Mouse (Mus musculus) stomach, embryonic 14.5 days (tissue): Measurements from ENCODE around the gene Itga1. TPM values are rescaled to one million over a fixed set of nuclear protein-coding genes. Genes with fewer than 3 reads are reported as not detected.

ENCODE experiments used
- ATAC-seq: fragments of 200-750 bp; cut with Nextera tagmentation; 2 replicates; pipeline ENCODE4 v1.8.0; 2017; ENCODE audit warnings: low read depth, moderate TSS enrichment; ENCODE audit not compliant: insufficient number of reproducible peaks, insufficient read depth, low FRiP score
- H3K27ac ChIP-seq: fragments of 300-500 bp; sonication (generic); 2 replicates; pipeline ENCODE4 v1.5.1; 2014; ENCODE audit warnings: mild to moderate bottlenecking, low read length, moderate library complexity, mixed read lengths
- H3K27me3 ChIP-seq: fragments of 300-500 bp; sonication (generic); 2 replicates; pipeline ENCODE4 v1.6.1; 2014; ENCODE audit warnings: low read length, control low read depth, mixed read lengths; ENCODE audit not compliant: control insufficient read depth, insufficient read depth
- H3K36me3 ChIP-seq: fragments of 300-500 bp; sonication (generic); 2 replicates; pipeline ENCODE4 v1.6.1; 2014; ENCODE audit warnings: mild to moderate bottlenecking, control low read depth, low read length, moderate library complexity, mixed read lengths; ENCODE audit not compliant: control insufficient read depth, insufficient read depth
- H3K4me1 ChIP-seq: fragments of 300-500 bp; sonication (generic); 2 replicates; pipeline ENCODE4 v1.6.1; 2014; ENCODE audit warnings: low read length, control low read depth, mixed read lengths; ENCODE audit not compliant: control insufficient read depth, insufficient read depth
- H3K4me2 ChIP-seq: fragments of 300-500 bp; sonication (generic); replicated peaks from 2 replicates; pipeline ENCODE4 v1.6.1; 2014; ENCODE audit warnings: low read depth, low read length, control low read depth
- H3K4me3 ChIP-seq: fragments of 300-500 bp; sonication (generic); 2 replicates; pipeline ENCODE4 v1.5.1; 2014; ENCODE audit warnings: low read depth, low read length, control low read depth
- H3K9ac ChIP-seq: fragments of 300-500 bp; sonication (generic); replicated peaks from 2 replicates; pipeline ENCODE4 v1.6.1; 2014; ENCODE audit warnings: low read depth, mild to moderate bottlenecking, control low read depth, low read length, moderate library complexity, mixed read lengths
- H3K9me3 ChIP-seq: fragments of 300-500 bp; sonication (generic); 2 replicates; pipeline ENCODE4 v1.6.1; 2016; ENCODE audit warnings: low read depth, low read length, control low read depth; ENCODE audit not compliant: control insufficient read depth
- WGBS: fragments of 180-500 bp; shearing (Covaris S2); extraction: QIAGEN DNeasy Blood & Tissue Kit; methylation state at CpG from one replicate; pipeline ENCODE4 v1.1.7; 2014; 5-methylcytosine and 5-hydroxymethylcytosine counted together
- polyA plus RNA-seq: library from polyadenylated mRNA; unstranded; fragments of >200 nt; fragmentation: Nextera tagmentation; extraction: Ambion mirVana; gene quantifications from 2 replicates; pipeline ENCODE4 v1.2.1, GENCODE M21; 2014

Itga1 gene
- polyA plus RNA-seq, 1 experiment from 2014 or later: 40.9 TPM

GRCm38 (mm10) chr13:115107436-115107835, 5.7 kb upstream of the Itga1 start:
- Histone ChIP-seq H3K9ac (no peak overlapping the region), H3K4me1 (no peaks in the 10 kb centered on the region), H3K9me3 (no peaks in the 10 kb centered on the region), H3K4me2 (no peak overlapping the region), H3K27ac (no peak overlapping the region), H3K27me3 (no peaks in the 10 kb centered on the region), H3K4me3 (no peak overlapping the region), H3K36me3 (no peaks in the 10 kb centered on the region)
- 86% methylated on average over 8 of the region's 8 CpGs for WGBS
- ATAC-seq: no peak

DNA sequence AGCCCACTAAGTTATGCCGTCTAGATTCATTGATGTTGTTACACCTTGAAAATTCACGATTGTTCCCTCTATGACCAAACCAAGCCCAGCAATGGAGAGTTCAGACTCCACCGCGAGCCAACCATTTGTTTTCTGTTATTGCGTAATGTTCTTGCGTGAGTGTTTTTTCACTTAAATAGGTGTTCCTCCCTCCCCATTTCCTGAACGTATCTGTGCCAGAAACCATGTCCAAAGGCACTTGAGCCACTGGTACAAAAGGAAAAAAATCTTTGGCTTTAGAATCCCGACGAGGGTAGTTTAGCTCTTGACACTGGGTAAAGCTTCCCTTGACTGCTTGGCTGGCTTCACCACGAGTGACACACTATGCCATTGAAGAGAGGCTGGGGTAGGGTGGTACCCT, 4.4 kb upstream of the Itga1 start:
- Histone ChIP-seq H3K4me2 (no peak overlapping the region), H3K27me3 (no peaks in the 10 kb centered on the region), H3K9ac (no peak overlapping the region), H3K36me3 (no peaks in the 10 kb centered on the region), H3K4me3 (no peak overlapping the region), H3K4me1 (no peaks in the 10 kb centered on the region), H3K27ac (no peak overlapping the region), H3K9me3 (no peaks in the 10 kb centered on the region)
- WGBS: 87% methylated on average over 10 of the region's 10 CpGs
- no peak for ATAC-seq

- no peaks in the 10 kb centered on the region for H3K27me3 ChIP-seq
- no peak for ATAC-seq
- no peak overlapping the region for H3K27ac ChIP-seq
- WGBS: 89% methylated on average over 2 of the region's 2 CpGs
- H3K36me3 ChIP-seq: no peaks in the 10 kb centered on the region
- H3K4me1 ChIP-seq: no peaks in the 10 kb centered on the region
- H3K4me2 ChIP-seq: no peak overlapping the region; the same call in 1 of the 2 replicates
- no peak overlapping the region for H3K9ac ChIP-seq
- no peak overlapping the region for H3K4me3 ChIP-seq
- H3K9me3 ChIP-seq: no peaks in the 10 kb centered on the region
Measured at GRCm38 (mm10) chr13:115102754-115103153, 990 bp upstream of the Itga1 start.

DNA sequence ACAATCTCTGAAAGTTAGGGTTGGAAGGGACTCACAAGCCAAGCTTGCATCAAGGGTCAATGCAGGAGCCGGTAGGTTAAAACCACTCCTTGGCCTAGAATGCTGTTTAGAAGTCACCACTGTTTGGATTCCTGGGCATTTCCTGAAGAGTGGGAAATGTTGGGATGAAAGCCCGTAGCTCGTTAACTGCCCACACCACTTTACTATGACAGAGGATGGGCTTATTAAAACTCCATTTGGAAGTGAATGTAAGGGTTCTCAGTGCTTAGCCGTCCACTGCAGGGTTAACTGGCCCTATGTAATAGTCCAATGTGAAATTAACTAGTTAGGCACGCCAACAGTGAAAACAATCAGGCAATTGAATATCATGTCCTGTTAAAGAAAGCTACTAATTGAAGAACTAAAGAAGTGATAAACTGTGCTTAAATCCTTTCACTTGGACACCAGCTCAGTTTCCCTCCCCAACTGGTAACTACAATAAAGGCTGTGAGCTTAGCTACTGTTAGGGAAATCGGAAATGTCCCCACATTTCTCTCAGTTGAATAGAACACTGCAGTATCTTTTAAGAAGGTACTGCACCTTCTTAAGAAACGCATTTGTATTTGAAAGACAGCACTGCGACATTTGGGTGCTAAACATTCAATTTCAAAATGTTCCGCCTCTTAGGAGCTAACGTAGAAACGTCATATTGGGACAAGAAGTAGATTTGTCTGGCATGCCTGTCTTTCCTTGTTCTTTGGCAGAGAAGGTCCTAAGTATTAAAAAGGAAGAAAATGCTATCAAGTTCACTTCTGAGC, 1.2 kb downstream of the Itga1 start:
- Histone ChIP-seq H3K9me3 (no peaks in the 10 kb centered on the region), H3K27ac (peak overlapping the region; percentile 92; the same call in 1 of the 2 replicates), H3K36me3 (no peaks in the 10 kb centered on the region), H3K4me3 (peak overlapping the region; percentile 60), H3K27me3 (no peaks in the 10 kb centered on the region), H3K4me2 (peak overlapping the region; percentile 78), H3K9ac (peak overlapping the region; percentile 67), H3K4me1 (peaks cover 6% of the 10 kb centered on the region)
- ATAC-seq: no peak
- 47% methylated on average over 11 of the region's 11 CpGs for WGBS

DNA sequence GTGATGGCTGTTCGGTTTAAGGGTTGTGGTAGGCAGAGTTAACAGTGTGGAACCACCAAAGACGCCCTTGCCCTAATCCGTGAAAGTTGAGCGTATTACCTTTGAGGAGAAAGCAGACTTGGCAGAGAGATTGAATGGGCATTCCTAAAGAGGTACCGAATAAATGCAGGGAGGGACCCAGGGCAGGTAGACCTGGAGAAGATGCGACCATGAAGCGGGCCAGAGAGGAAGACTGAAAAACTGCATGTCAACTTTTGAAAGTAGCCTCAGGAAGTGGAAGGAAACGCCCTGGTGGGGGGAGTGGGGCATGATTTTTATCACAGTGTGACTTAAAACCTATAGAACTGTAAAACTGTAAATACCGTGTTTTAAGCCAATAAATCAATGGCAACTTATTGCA, 2.4 kb downstream of the Itga1 start:
- Histone ChIP-seq H3K4me3 (peak overlapping the region; percentile 60; the same call in 1 of the 2 replicates), H3K27ac (no peak overlapping the region), H3K4me1 (peaks cover 10% of the 10 kb centered on the region), H3K27me3 (no peaks in the 10 kb centered on the region), H3K9ac (no peak overlapping the region), H3K36me3 (no peaks in the 10 kb centered on the region), H3K4me2 (peak overlapping the region; percentile 78), H3K9me3 (no peaks in the 10 kb centered on the region)
- WGBS: 85% methylated on average over 9 of the region's 9 CpGs
- no peak for ATAC-seq

GRCm38 (mm10) chr13:115098227-115098626, 3.5 kb downstream of the Itga1 start:
- H3K4me1 ChIP-seq: peaks cover 10% of the 10 kb centered on the region
- no peak overlapping the region for H3K27ac ChIP-seq
- H3K9me3 ChIP-seq: no peaks in the 10 kb centered on the region
- no peak overlapping the region for H3K4me3 ChIP-seq
- 74% methylated on average over 3 of the region's 3 CpGs for WGBS
- no peaks in the 10 kb centered on the region for H3K36me3 ChIP-seq
- H3K27me3 ChIP-seq: no peaks in the 10 kb centered on the region
- no peak for ATAC-seq
- no peak overlapping the region for H3K9ac ChIP-seq
- H3K4me2 ChIP-seq: no peak overlapping the region

- H3K9ac ChIP-seq: no peak overlapping the region
- H3K27ac ChIP-seq: no peak overlapping the region
- H3K4me2 ChIP-seq: no peak overlapping the region
- H3K27me3 ChIP-seq: no peaks in the 10 kb centered on the region
- WGBS: 59% methylated on average over 5 of the region's 5 CpGs
- H3K36me3 ChIP-seq: no peaks in the 10 kb centered on the region
- ATAC-seq: no peak
- peaks cover 10% of the 10 kb centered on the region for H3K4me1 ChIP-seq
- H3K4me3 ChIP-seq: no peak overlapping the region
- H3K9me3 ChIP-seq: no peaks in the 10 kb centered on the region
Measured at GRCm38 (mm10) chr13:115096965-115097364, 4.8 kb downstream of the Itga1 start.

- no peaks in the 10 kb centered on the region for H3K36me3 ChIP-seq
- no peak overlapping the region for H3K4me2 ChIP-seq
- H3K9ac ChIP-seq: no peak overlapping the region
- no peak for ATAC-seq
- H3K27me3 ChIP-seq: no peaks in the 10 kb centered on the region
- H3K27ac ChIP-seq: no peak overlapping the region
- peaks cover 10% of the 10 kb centered on the region for H3K4me1 ChIP-seq
- no peak overlapping the region for H3K4me3 ChIP-seq
- H3K9me3 ChIP-seq: no peaks in the 10 kb centered on the region
- WGBS: 47% methylated on average over 2 of the region's 2 CpGs
Measured at GRCm38 (mm10) chr13:115096216-115096615, 5.5 kb downstream of the Itga1 start.

GRCm38 (mm10) chr13:115095392-115095791, 6.4 kb downstream of the Itga1 start:
- Histone ChIP-seq H3K4me3 (no peak overlapping the region), H3K27me3 (no peaks in the 10 kb centered on the region), H3K27ac (no peak overlapping the region), H3K4me2 (no peak overlapping the region), H3K4me1 (peaks cover 10% of the 10 kb centered on the region), H3K9me3 (no peaks in the 10 kb centered on the region), H3K36me3 (no peaks in the 10 kb centered on the region), H3K9ac (no peak overlapping the region)
- 48% methylated on average over 2 of the region's 2 CpGs for WGBS
- ATAC-seq: no peak; the same call in 1 of the 2 replicates
